Mouse (Mus musculus) neural tube, embryonic 13.5 days (tissue): ENCODE data around the gene Ifi209. TPM values are rescaled to one million over a fixed set of nuclear protein-coding genes. Genes with fewer than 3 reads are reported as not detected.

ENCODE experiments used
- ATAC-seq: fragments of 200-750 bp; cut with Nextera tagmentation; 2 replicates; pipeline ENCODE4 v1.8.0; 2017; ENCODE audit warnings: low read depth, mild to moderate bottlenecking, moderate TSS enrichment, moderate library complexity
- H3K27ac ChIP-seq: fragments of 300-500 bp; sonication (generic); replicated peaks from 2 replicates; pipeline ENCODE4 v1.5.1; 2015; ENCODE audit warnings: moderate library complexity, mild to moderate bottlenecking, inconsistent platforms
- H3K27me3 ChIP-seq: fragments of 300-500 bp; sonication (generic); 2 replicates; pipeline ENCODE4 v1.6.1; 2015; ENCODE audit warnings: mild to moderate bottlenecking, inconsistent platforms
- H3K36me3 ChIP-seq: fragments of 300-500 bp; sonication (generic); 2 replicates; pipeline ENCODE4 v1.6.1; 2015; ENCODE audit warnings: mild to moderate bottlenecking, inconsistent platforms
- H3K4me1 ChIP-seq: fragments of 300-500 bp; sonication (generic); replicated peaks from 2 replicates; pipeline ENCODE4 v1.6.1; 2015; ENCODE audit warnings: inconsistent platforms
- H3K4me2 ChIP-seq: fragments of 300-500 bp; sonication (generic); 2 replicates; pipeline ENCODE4 v1.6.1; 2015; ENCODE audit warnings: inconsistent platforms, mild to moderate bottlenecking, moderate library complexity
- H3K4me3 ChIP-seq: fragments of 300-500 bp; sonication (generic); 2 replicates; pipeline ENCODE4 v1.5.1; 2015; ENCODE audit warnings: mild to moderate bottlenecking, inconsistent platforms
- H3K9ac ChIP-seq: fragments of 300-500 bp; sonication (generic); 2 replicates; pipeline ENCODE4 v1.6.1; 2015; ENCODE audit warnings: moderate library complexity, mild to moderate bottlenecking, inconsistent platforms
- H3K9me3 ChIP-seq: fragments of 300-500 bp; sonication (generic); 2 replicates; pipeline ENCODE4 v1.6.1; 2016; ENCODE audit warnings: inconsistent platforms
- WGBS: fragments of 180-500 bp; shearing (Covaris S2); methylation state at CpG from one replicate; pipeline ENCODE4 v1.1.7; 2015; 5-methylcytosine and 5-hydroxymethylcytosine counted together
- microRNA-seq: library from miRNA; unstranded; fragments of <30 nt; microRNA quantifications from one replicate; pipeline ENCODE4, GENCODE M21; 2016
- polyA plus RNA-seq: library from polyadenylated mRNA; unstranded; fragments of >200 nt; fragmentation: Nextera tagmentation; extraction: Ambion mirVana; gene quantifications from 2 replicates; pipeline ENCODE4 v1.2.1, GENCODE M21; 2015

Gene Ifi209
- polyA plus RNA-seq, 1 experiment from 2014 or later = 0.11 TPM

DNA sequence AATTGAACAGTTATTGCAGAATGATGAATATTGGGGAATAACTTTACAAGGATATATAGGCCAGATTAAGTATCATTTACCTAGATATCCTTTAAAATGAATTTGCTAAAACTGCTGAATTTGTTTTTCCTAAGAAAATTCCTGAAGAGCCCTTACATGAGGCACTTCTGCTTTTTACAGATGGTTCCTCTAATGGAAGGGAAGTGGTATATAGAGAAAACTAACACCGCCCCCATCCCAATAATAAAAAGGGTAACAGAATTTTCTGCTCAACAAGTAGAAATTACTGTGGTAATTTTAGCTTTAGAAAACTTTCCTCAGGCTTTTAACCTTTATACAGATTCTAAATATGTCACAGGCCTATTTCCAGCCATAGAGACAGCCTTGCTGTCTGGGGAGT, 63.6 kb downstream of the Ifi209 start:
- H3K9ac ChIP-seq = no peak overlapping the region
- H3K4me1 ChIP-seq = no peaks in the 10 kb centered on the region
- no peaks in the 10 kb centered on the region for H3K9me3 ChIP-seq
- no peak for ATAC-seq
- H3K4me2 ChIP-seq = no peak overlapping the region
- 98% methylated on average over 1 of the region's 1 CpGs for WGBS
- no peak overlapping the region for H3K4me3 ChIP-seq
- H3K36me3 ChIP-seq = no peaks in the 10 kb centered on the region
- no peak overlapping the region for H3K27ac ChIP-seq
- no peaks in the 10 kb centered on the region for H3K27me3 ChIP-seq

Small RNA genes lying within 50 kb of the gene (microRNA-seq; reads per million reads assigned to microRNA genes)
- not detected for gene Gm44339

Other genes starting within 250 kb of the Ifi209 start
- gene Ifi206, start 139.9 kb upstream of the Ifi209 start, polyA plus RNA-seq = not detected in 2 replicates
- not detected in 2 replicates for gene Ifi214, start 95.0 kb upstream of the Ifi209 start, polyA plus RNA-seq
- not detected in 2 replicates for gene Ifi213, start 31.6 kb upstream of the Ifi209 start, polyA plus RNA-seq
- 0.10 TPM in 1 of 2 replicates, not detected in the other for gene Ifi208, start 42.8 kb downstream of the Ifi209 start, polyA plus RNA-seq
- gene Ifi207, start 110.8 kb downstream of the Ifi209 start, polyA plus RNA-seq = 0.69 and 0.96 TPM in 2 replicates
- 0.57 and 0.85 TPM in 2 replicates for gene Ifi204, start 136.0 kb downstream of the Ifi209 start, polyA plus RNA-seq